Mouse (Mus musculus) neural tube, embryonic 11.5 days (tissue): ENCODE results near the gene Gm9736. TPM values are rescaled to one million over a fixed set of nuclear protein-coding genes. Genes with fewer than 3 reads are reported as not detected.
"Not testable (repeated sequence)": the region's sequence is repeated elsewhere in the genome, so short reads cannot be mapped to it uniquely, and the experiment has no call there.

ENCODE experiments used
- ATAC-seq: fragments of 200-750 bp; cut with Nextera tagmentation; 2 replicates; pipeline ENCODE4 v1.8.0; 2017; ENCODE audit warnings: moderate number of reproducible peaks, mild to moderate bottlenecking, moderate TSS enrichment, moderate library complexity; ENCODE audit not compliant: insufficient read depth, low FRiP score, low TSS enrichment
- DNase-seq: peaks from one replicate; pipeline ENCODE4 v3.0.0-alpha.2; 2015; ENCODE audit warnings: low spot score
- H3K27ac ChIP-seq: fragments of 300-500 bp; sonication (generic); 2 replicates; pipeline ENCODE4 v1.5.1; 2014; ENCODE audit warnings: low read depth, mild to moderate bottlenecking, low read length
- H3K27me3 ChIP-seq: fragments of 300-500 bp; sonication (generic); 2 replicates; pipeline ENCODE4 v1.6.1; 2014; ENCODE audit warnings: mild to moderate bottlenecking, low read length, mixed read lengths; ENCODE audit not compliant: control insufficient read depth, insufficient read depth
- H3K36me3 ChIP-seq: fragments of 300-500 bp; sonication (generic); 2 replicates; pipeline ENCODE4 v1.6.1; 2014; ENCODE audit warnings: mild to moderate bottlenecking, low read length, moderate library complexity, mixed read lengths; ENCODE audit not compliant: control insufficient read depth, insufficient read depth
- H3K4me1 ChIP-seq: fragments of 300-500 bp; sonication (generic); 2 replicates; pipeline ENCODE4 v1.6.1; 2014; ENCODE audit warnings: low read length, mixed read lengths; ENCODE audit not compliant: control insufficient read depth, insufficient read depth
- H3K4me2 ChIP-seq: fragments of 300-500 bp; sonication (generic); 2 replicates; pipeline ENCODE4 v1.6.1; 2014; ENCODE audit warnings: low read depth, mild to moderate bottlenecking, moderate library complexity
- H3K4me3 ChIP-seq: fragments of 300-500 bp; sonication (generic); 2 replicates; pipeline ENCODE4 v1.5.1; 2014; ENCODE audit warnings: low read depth, low read length
- H3K9ac ChIP-seq: fragments of 300-500 bp; sonication (generic); 2 replicates; pipeline ENCODE4 v1.6.1; 2014; ENCODE audit warnings: mild to moderate bottlenecking, low read length
- H3K9me3 ChIP-seq: fragments of 300-500 bp; sonication (generic); 2 replicates; pipeline ENCODE4 v1.6.1; 2016; ENCODE audit warnings: low read length; ENCODE audit not compliant: control insufficient read depth
- WGBS: fragments of 180-500 bp; shearing (Covaris S2); extraction: QIAGEN DNeasy Blood & Tissue Kit; methylation state at CpG from one replicate; pipeline ENCODE4 v1.1.7; 2014; 5-methylcytosine and 5-hydroxymethylcytosine counted together
- polyA plus RNA-seq: library from polyadenylated mRNA; unstranded; fragments of >200 nt; fragmentation: Nextera tagmentation; extraction: Ambion mirVana; gene quantifications from 2 replicates; pipeline ENCODE4 v1.2.1, GENCODE M21; 2014

Gene Gm9736
- polyA plus RNA-seq, 1 experiment from 2014 or later = not detected

- H3K27ac ChIP-seq, H3K4me1 ChIP-seq, H3K4me3 ChIP-seq, H3K9ac ChIP-seq, H3K36me3 ChIP-seq, H3K27me3 ChIP-seq, DNase-seq, H3K4me2 ChIP-seq, H3K9me3 ChIP-seq, ATAC-seq: not testable (repeated sequence)
- WGBS = 80% methylated on average over 1 of the region's 1 CpGs
These were observed 31.3 kb upstream of the Gm9736 start, which contains the start of gene Gm3250 for GRCm38 (mm10) chr10:77782442-77782841. TSS of gene Gm3250 (minus strand) at chr10:77782542.

GRCm38 (mm10) chr10:77776844-77777243, 25.7 kb upstream of the Gm9736 start, which contains the start of gene Gm7138:
TSS of gene Gm7138 (minus strand) at chr10:77776944.
- not testable (repeated sequence) for ATAC-seq, H3K36me3 ChIP-seq, H3K9me3 ChIP-seq, H3K4me2 ChIP-seq, H3K4me1 ChIP-seq, H3K4me3 ChIP-seq, H3K27me3 ChIP-seq, H3K9ac ChIP-seq, H3K27ac ChIP-seq, DNase-seq
- 44% methylated on average over 1 of the region's 1 CpGs for WGBS

DNA sequence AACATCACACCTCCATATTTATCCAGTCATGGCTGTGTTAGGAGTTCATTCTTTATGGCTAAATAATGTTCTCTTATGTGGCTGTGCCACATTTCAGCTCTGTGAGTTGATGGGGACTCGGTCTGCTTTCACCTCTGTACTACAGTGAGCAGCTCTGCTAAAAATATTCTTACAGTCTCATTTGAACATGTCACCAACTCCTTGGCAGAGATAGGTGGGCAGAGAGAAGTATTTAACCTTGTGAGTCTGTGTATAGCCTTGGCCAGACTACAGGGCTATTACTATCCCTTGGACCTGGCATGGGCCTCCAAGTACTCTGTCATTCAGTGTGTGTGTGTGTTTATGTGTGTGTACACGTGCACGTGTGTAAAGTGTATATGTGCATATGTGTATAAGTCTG, 21.0 kb upstream of the Gm9736 start:
- not testable (repeated sequence) for H3K9me3 ChIP-seq, H3K4me1 ChIP-seq, H3K36me3 ChIP-seq, H3K27ac ChIP-seq, ATAC-seq, H3K4me2 ChIP-seq, H3K9ac ChIP-seq, DNase-seq, H3K4me3 ChIP-seq, H3K27me3 ChIP-seq
- 100% methylated on average over 1 of the region's 3 CpGs for WGBS

- H3K4me3 ChIP-seq, H3K4me2 ChIP-seq, H3K4me1 ChIP-seq, ATAC-seq, H3K9me3 ChIP-seq, H3K9ac ChIP-seq, DNase-seq, H3K27me3 ChIP-seq, H3K36me3 ChIP-seq, H3K27ac ChIP-seq: not testable (repeated sequence)
- 86% methylated on average over 1 of the region's 1 CpGs for WGBS
These were observed 20.1 kb upstream of the Gm9736 start, which contains the start of gene Gm3238 for GRCm38 (mm10) chr10:77771225-77771624. TSS of gene Gm3238 (minus strand) at chr10:77771325.

- H3K4me3 ChIP-seq = no peak overlapping the region
- H3K36me3 ChIP-seq = no peaks in the 10 kb centered on the region
- 90% methylated on average over 1 of the region's 1 CpGs for WGBS
- no peak overlapping the region for H3K27ac ChIP-seq
- DNase-seq (no peak), ATAC-seq (no peak)
- no peaks in the 10 kb centered on the region for H3K9me3 ChIP-seq
- H3K4me2 ChIP-seq = no peak overlapping the region
- no peak overlapping the region for H3K9ac ChIP-seq
- no peaks in the 10 kb centered on the region for H3K4me1 ChIP-seq
- H3K27me3 ChIP-seq = no peaks in the 10 kb centered on the region
These were observed 18.6 kb upstream of the Gm9736 start for GRCm38 (mm10) chr10:77769727-77770126.

GRCm38 (mm10) chr10:77759582-77759981, 8.4 kb upstream of the Gm9736 start, which contains the start of gene Gm3233:
TSS of gene Gm3233 (minus strand) at chr10:77759682.
- not testable (repeated sequence) for H3K9ac ChIP-seq, H3K4me2 ChIP-seq, H3K36me3 ChIP-seq, H3K4me3 ChIP-seq, H3K27ac ChIP-seq, H3K9me3 ChIP-seq, DNase-seq, ATAC-seq, H3K27me3 ChIP-seq, H3K4me1 ChIP-seq
- no CpG with 5 or more reads among the region's 1 CpGs for WGBS

DNA sequence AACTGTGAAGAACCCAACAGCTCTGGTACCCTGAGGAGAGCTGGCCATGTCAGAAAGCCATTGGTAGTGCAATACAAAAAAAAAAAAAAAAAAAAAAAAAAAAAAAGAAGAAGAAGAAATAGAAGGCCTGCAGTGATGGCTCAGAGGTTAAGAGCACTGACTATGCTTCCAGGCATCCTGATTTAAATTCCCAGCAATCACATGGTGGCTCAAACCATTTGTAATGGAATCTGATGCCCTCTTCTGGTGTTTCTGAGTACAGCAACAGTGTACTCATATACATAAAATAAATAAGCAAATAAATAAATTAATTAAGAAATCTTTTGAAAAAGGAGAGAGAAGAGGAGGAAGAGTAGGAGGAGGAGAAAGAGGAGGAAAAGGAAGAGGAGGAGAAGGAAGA, 2.3 kb upstream of the Gm9736 start:
- Histone ChIP-seq H3K27me3 (no peaks in the 10 kb centered on the region), H3K27ac (no peak overlapping the region), H3K4me1 (no peaks in the 10 kb centered on the region), H3K9ac (no peak overlapping the region), H3K4me3 (no peak overlapping the region), H3K9me3 (no peaks in the 10 kb centered on the region), H3K4me2 (no peak overlapping the region), H3K36me3 (no peaks in the 10 kb centered on the region)
- ATAC-seq = no peak
- no peak for DNase-seq

DNA sequence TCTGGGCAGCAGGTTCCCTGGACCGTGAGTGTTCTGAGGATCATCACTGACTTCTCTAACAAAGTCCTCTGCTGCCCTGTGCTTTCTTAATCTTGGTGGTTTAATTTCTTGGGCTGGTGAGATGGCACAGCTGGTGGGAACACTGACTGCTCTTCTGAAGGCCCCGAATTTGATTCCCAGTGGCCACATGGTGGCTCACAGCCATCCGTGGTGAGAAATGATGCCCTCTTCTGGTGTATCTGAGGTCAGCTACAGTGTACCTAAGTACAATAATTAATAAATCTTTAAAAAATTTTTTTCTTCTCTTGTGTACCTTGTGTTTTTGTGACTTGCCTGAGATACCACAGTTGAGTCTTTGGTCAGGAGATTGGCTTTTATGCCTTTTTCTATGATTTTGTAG, 1.2 kb upstream of the Gm9736 start:
- not testable (repeated sequence) for H3K4me3 ChIP-seq, H3K4me1 ChIP-seq, DNase-seq, H3K36me3 ChIP-seq, H3K9ac ChIP-seq, H3K27me3 ChIP-seq, H3K9me3 ChIP-seq, H3K27ac ChIP-seq, ATAC-seq, H3K4me2 ChIP-seq
- WGBS = 53% methylated on average over 3 of the region's 3 CpGs

- WGBS = 79% methylated on average over 1 of the region's 1 CpGs
- H3K36me3 ChIP-seq, H3K27ac ChIP-seq, H3K9ac ChIP-seq, DNase-seq, H3K27me3 ChIP-seq, H3K4me1 ChIP-seq, H3K4me3 ChIP-seq, H3K4me2 ChIP-seq, H3K9me3 ChIP-seq, ATAC-seq: not testable (repeated sequence)
These were observed 468 bp downstream of the Gm9736 start for GRCm38 (mm10) chr10:77750686-77751085.
